Mouse (Mus musculus) spleen, postnatal 14 days (tissue): ENCODE data around the gene Cbs.

Source experiments
- DNase-seq, 2 experiments: peaks; one replicate each; pipeline ENCODE4 v3.0.0; 2021 to 2022; ENCODE audit warnings: low spot score in 2 of 2

Gene Cbs

GRCm38 (mm10) chr17:31636942-31637811 lies at the start of gene Cbs:
Cbs (minus strand) TSS chr17:31637238.
- peak in 1 of 2 experiments; percentile 28 for DNase-seq

DNA sequence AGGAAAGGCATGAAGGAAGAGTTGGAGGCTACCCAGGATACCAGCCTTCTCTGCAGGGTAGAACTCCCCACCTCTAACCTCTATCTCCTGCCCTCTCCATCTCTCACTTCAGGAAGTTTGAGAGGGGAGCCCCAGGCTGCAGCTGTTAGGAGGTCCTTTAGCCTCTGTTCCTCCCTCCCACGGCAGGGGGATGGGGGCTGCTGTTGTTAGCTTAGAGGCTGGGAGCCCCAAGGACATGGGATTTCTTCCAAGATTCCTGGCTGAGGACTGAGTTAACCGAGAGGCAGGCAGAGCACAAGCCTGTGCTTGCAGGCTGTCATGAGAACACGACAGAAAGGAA lies 49.2 kb upstream of the Cbs start:
- DNase-seq: no peak

DNA sequence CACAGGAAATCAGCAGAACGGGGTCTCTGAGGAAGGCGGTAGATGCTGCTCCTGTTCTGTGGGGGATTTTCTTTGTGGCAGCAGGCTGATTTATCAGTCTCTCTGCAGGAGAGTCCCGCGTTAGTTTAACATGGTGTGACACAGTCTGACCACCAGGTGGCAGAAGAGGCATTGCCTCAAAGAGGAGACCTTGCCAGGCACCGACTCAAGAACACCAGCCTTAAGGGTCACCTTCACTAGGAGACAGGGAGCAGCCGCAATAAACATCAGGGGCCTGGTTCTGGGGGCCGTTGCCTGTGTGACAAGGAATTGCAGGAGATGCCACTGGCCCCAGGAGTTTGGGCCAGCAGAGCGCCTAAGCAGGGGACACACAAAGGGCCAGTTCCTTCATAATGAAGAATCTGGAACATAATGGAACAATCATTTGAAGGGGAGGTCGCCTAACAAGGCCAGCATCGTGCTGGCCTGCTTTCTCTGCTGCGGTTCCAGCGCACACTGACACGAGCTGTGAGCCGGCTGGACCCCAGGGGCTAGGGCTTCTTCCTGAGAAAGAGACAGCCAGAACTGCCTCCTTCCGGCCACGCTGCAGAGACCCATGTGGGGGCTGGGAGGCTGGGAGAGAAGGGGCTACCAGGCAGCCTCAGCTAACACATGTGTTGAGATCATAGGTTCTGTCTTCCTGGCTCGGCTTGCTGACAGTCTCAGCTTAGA lies 48.6 kb upstream of the Cbs start:
- peak; percentile 55 to 76 for DNase-seq

GRCm38 (mm10) chr17:31680450-31680849 lies 43.4 kb upstream of the Cbs start:
- no peak for DNase-seq

- DNase-seq: no peak
Measured at GRCm38 (mm10) chr17:31677507-31677906, 40.5 kb upstream of the Cbs start, which contains the start of gene Cryaa. Cryaa (plus strand) TSS chr17:31677807.

DNA sequence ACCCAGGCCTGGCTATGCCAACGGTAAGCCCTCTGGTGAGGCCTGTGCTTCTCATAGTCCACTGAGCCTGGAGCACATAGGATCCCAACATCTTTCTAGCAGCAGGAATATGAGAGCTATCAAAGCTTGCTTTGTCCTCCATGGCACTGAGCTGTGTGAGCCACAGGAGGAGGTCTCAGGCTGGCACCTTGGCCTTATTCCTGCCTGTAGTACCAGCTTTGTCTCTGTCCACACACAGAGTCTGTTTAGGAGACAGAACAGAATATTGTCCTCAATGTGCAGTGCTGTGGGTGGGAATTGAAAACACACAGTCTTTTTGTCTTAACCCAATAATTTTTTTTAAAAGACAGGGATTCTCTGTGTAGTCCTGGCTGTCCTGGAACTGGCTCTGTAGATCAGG lies 37.4 kb upstream of the Cbs start:
- DNase-seq: no peak

GRCm38 (mm10) chr17:31672279-31672678 lies 35.2 kb upstream of the Cbs start:
- DNase-seq: no peak

GRCm38 (mm10) chr17:31671698-31672097 lies 34.7 kb upstream of the Cbs start:
- DNase-seq: no peak

GRCm38 (mm10) chr17:31670163-31670562 lies 33.1 kb upstream of the Cbs start:
- DNase-seq: no peak

- no peak for DNase-seq
Measured at GRCm38 (mm10) chr17:31668306-31668705, 31.3 kb upstream of the Cbs start.

GRCm38 (mm10) chr17:31664760-31665159 lies 27.7 kb upstream of the Cbs start:
- DNase-seq: peak; percentile 67 to 79

DNA sequence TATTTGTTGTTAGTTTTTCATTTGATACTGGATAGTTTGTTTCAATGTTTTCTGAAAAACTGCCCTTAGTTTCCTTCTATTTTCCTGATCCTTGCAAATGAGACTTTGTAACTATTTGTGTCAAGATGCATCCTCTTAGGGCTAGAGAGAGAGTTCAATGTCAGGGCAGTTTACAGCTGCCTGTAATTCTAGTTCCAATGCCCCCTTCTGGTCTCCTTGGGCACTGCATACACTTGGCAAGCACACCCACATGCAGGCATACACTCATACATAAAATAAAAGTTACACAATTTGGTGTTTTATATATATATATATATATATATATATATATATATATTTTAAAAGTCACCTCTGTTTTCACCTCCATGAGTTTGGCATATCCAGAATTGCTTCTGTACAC lies 25.8 kb upstream of the Cbs start:
- no peak for DNase-seq

DNA sequence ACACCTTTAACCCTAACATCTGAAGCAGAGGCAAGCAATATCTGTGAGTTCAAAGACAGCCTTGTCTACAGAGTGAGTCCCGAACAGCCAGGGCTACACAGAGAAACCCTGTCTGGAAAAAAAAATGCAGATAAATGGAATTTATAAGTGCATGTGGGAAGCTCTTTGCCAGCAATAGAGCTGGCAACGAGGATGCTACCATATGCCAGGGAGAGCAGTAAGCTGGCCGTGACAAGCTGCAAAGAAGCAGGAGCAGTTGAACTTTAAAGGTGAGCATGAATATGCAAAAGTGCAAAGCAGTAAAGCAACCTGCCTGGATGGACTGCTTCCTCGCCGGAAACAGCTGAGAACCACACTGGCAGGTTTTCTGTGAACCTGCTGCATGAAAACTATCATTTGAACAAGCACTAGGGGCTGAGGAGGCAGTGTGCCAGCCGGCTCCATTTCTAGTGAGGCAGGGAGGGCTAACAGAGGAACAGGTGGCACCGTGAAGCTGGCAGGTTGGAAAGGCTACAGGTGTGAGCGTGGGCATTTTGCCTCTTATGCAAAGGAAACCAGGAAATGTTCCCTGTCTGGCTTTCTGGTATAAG lies 23.7 kb upstream of the Cbs start:
- DNase-seq: no peak

DNA sequence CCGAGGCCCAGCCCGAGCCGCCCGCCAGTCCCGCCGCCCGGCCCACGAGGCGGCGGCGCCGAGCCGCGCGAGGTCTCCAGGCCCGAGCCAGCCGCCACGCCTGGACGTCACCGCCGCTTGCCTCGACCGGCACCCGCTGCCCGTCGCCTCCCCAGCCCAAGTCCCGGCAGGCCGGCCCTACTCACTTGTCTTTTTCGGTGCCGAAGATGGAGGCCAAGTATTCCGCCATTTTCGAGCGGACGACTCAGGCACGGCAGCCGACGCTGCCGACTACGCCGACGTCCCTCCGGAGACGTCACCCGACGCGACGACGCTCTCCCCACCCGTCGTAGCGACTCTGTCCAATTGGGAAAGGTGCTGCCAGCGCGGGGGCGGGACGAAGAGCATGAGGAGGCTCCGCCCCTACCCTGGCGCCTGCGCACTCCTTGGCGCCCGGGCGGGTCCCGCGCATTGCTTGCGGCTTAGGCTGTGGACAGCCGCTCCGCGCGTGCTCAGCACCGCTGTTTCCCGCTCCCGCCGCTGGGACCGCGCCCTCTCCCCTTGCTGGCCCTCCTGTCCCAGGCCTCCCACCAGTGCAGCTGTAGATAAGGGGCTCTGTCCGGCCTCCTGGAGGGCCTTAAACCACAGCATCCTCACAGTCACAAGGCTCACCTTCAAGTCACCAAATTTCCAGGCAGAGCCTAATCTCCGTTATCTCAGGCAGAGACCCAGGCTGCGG lies 21.6 kb upstream of the Cbs start, which contains the start of gene U2af1:
Gene U2af1, minus strand, starts transcription at position 425 of the 718 bp plus-strand sequence.
- DNase-seq: peak; percentile 96 to 97

- DNase-seq: no peak
Measured at GRCm38 (mm10) chr17:31658136-31658467, 21.1 kb upstream of the Cbs start.

- DNase-seq: no peak
Measured at GRCm38 (mm10) chr17:31657141-31657983, 20.3 kb upstream of the Cbs start.

DNA sequence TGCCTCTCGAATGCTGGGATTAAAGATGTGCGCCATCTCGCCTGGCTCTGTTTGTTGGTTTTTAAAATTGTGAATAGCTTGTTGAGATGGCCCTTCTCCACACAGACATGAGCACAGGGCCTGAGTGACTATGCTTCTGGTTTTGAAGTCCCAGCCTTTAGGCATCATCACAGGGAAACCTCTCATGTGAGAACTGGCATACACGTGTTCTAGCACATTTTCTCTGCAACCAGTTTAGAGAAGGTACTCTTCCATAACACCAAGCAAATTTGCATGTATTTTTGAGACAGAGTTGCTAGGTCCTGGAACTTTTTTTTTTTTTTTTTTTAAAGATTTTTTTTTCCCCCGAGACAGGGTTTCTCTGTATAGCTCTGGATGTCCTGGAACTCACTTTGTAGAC lies 19.6 kb upstream of the Cbs start:
- no peak for DNase-seq

GRCm38 (mm10) chr17:31655366-31655765 lies 18.3 kb upstream of the Cbs start:
- DNase-seq: no peak

DNA sequence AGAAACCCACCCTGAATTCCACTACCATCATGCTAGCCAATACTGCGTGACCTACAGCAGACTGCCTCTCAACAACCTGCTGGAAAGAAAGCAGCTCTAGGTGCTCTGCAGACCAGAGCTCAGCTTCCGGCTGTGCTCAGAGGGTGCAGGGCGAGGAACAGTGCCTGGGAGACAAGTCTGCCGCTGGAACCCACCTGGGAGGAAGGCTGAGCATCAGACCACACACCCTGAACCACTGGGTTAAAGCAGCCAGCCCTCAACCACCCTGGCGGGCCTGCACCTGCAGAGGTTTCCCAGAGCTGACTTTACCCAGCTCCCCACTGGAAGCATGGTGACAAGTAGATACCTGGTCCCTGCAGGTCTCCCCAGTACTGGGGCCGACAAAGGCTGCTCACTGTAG lies 16.2 kb upstream of the Cbs start:
- DNase-seq: no peak

DNA sequence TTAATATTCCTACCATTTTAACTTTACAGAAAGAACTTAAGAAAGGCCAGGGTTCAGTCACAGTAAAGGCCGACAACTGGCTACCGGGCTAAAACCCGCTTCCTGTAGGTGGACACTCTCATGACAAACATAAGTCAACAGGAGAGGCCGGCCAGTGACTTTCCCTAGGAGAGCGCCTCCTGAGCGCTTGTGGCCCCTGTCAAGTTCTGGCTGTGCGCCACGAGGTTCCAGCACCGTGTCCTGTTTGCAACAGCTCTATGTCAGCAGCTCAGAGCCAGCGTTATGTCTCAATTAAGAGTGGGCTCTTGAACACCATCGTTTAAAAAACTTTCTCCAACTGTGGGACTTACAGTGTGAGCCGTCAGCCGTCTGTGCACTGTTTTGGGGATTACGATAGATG lies 15.1 kb upstream of the Cbs start:
- DNase-seq: no peak
